Mouse (Mus musculus) spleen, adult 2 months (tissue): ENCODE results near the gene Erv3. TPM values are rescaled to one million over a fixed set of nuclear protein-coding genes. Genes with fewer than 3 reads are reported as not detected.

Experiments used
- DNase-seq, 2 experiments: peaks; one replicate each; pipeline versions ENCODE4 v3.0.0 to v3.0.0-alpha.2; 2012 to 2021; ENCODE audit warnings: low spot score in 2 of 2, low read depth in 1 of 2
- H3K27ac ChIP-seq: fragments of 200-500 bp; 2 replicates; pipeline ENCODE4 v1.5.1; 2012; ENCODE audit warnings: low read length, inconsistent platforms; ENCODE audit not compliant: insufficient read depth
- H3K27me3 ChIP-seq: fragments of 200-500 bp; 2 replicates; pipeline ENCODE4 v1.6.1; 2012; ENCODE audit warnings: mild to moderate bottlenecking, moderate library complexity, low read length, inconsistent platforms; ENCODE audit not compliant: control insufficient read depth, insufficient read depth
- H3K36me3 ChIP-seq: fragments of 200-500 bp; 2 replicates; pipeline ENCODE4 v1.6.1; 2012; ENCODE audit warnings: mild to moderate bottlenecking, low read length, inconsistent platforms; ENCODE audit not compliant: control insufficient read depth, insufficient read depth
- H3K4me1 ChIP-seq: fragments of 200-500 bp; 2 replicates; pipeline ENCODE4 v1.6.1; 2011; ENCODE audit warnings: inconsistent platforms; ENCODE audit not compliant: control insufficient read depth, insufficient read depth, insufficient read length
- H3K4me3 ChIP-seq: fragments of 200-500 bp; 2 replicates; pipeline ENCODE4 v1.5.1; 2011; ENCODE audit warnings: mild to moderate bottlenecking, inconsistent platforms; ENCODE audit not compliant: insufficient read depth, insufficient read length; ENCODE audit errors: extremely low read depth
- CTCF ChIP-seq: fragments of 200-500 bp; IDR thresholded peaks from 2 replicates; pipeline ENCODE4 v1.5.1; 2011; ENCODE audit warnings: mild to moderate bottlenecking, inconsistent platforms; ENCODE audit not compliant: insufficient read depth, insufficient read length, insufficient replicate concordance; ENCODE audit errors: extremely low read depth
- POLR2A ChIP-seq: fragments of 200-500 bp; IDR thresholded peaks from 2 replicates; pipeline ENCODE4 v1.6.1; 2011; ENCODE audit warnings: low read depth, low read length, inconsistent platforms
- WGBS: fragments of 180-500 bp; shearing (Covaris S2); methylation state at CpG from one replicate; pipeline ENCODE4 v1.1.7; 2018; 5-methylcytosine and 5-hydroxymethylcytosine counted together
- polyA plus RNA-seq: library from polyadenylated mRNA; depleted of rRNA; stranded (reverse); fragments of >200 nt; gene quantifications from 2 replicates; pipeline ENCODE4 v1.2.3, GENCODE M21; 2012; rRNA removed

The Erv3 gene
- not detected in 2 replicates for polyA plus RNA-seq

GRCm38 (mm10) chr2:131859721-131860120, at the start of gene Erv3:
TSS of gene Erv3 (minus strand) at chr2:131859747.
- Histone ChIP-seq H3K27me3 (no peaks in the 10 kb centered on the region), H3K27ac (no peak within 1 kb of the TSS), H3K36me3 (no peaks in the 10 kb centered on the region), H3K4me1 (no peaks in the 10 kb centered on the region), H3K4me3 (no peak within 1 kb of the TSS)
- no peak for DNase-seq
- 81% methylated on average over 5 of the region's 5 CpGs for WGBS
- TF ChIP-seq POLR2A (no peak), CTCF (no peak)

GRCm38 (mm10) chr2:131908906-131909305, 49.4 kb upstream of the Erv3 start:
- no peak for TF ChIP-seq POLR2A
- TF ChIP-seq CTCF: no peak
- no peaks in the 10 kb centered on the region for H3K4me1 ChIP-seq
- no peak overlapping the region for H3K27ac ChIP-seq
- H3K4me3 ChIP-seq: no peak overlapping the region
- 95% methylated on average over 1 of the region's 1 CpGs for WGBS
- no peak for DNase-seq
- no peaks in the 10 kb centered on the region for H3K27me3 ChIP-seq
- H3K36me3 ChIP-seq: no peaks in the 10 kb centered on the region

GRCm38 (mm10) chr2:131908351-131908861, 48.9 kb upstream of the Erv3 start:
- no peak overlapping the region for H3K4me3 ChIP-seq
- TF ChIP-seq POLR2A (no peak), CTCF (no peak)
- no peaks in the 10 kb centered on the region for H3K27me3 ChIP-seq
- no peak overlapping the region for H3K27ac ChIP-seq
- no peak for DNase-seq
- no peaks in the 10 kb centered on the region for H3K4me1 ChIP-seq
- no peaks in the 10 kb centered on the region for H3K36me3 ChIP-seq
- WGBS: 96% methylated on average over 7 of the region's 7 CpGs

GRCm38 (mm10) chr2:131907311-131907710, 47.8 kb upstream of the Erv3 start:
- Histone ChIP-seq H3K36me3 (no peaks in the 10 kb centered on the region), H3K27ac (no peak overlapping the region), H3K27me3 (no peaks in the 10 kb centered on the region), H3K4me3 (no peak overlapping the region), H3K4me1 (no peaks in the 10 kb centered on the region)
- TF ChIP-seq CTCF: no peak
- WGBS: 86% methylated on average over 5 of the region's 5 CpGs
- DNase-seq: no peak

- Histone ChIP-seq H3K36me3 (no peaks in the 10 kb centered on the region), H3K27me3 (no peaks in the 10 kb centered on the region), H3K27ac (no peak overlapping the region), H3K4me3 (no peak overlapping the region), H3K4me1 (no peaks in the 10 kb centered on the region)
- 90% methylated on average over 1 of the region's 1 CpGs for WGBS
- no peak for DNase-seq
- TF ChIP-seq CTCF (no peak), POLR2A (no peak)
Measured at GRCm38 (mm10) chr2:131906846-131907245, 47.3 kb upstream of the Erv3 start.

- DNase-seq: no peak
- Histone ChIP-seq H3K36me3 (no peaks in the 10 kb centered on the region), H3K27me3 (no peaks in the 10 kb centered on the region), H3K27ac (no peak overlapping the region), H3K4me1 (no peaks in the 10 kb centered on the region), H3K4me3 (no peak overlapping the region)
- no peak for TF ChIP-seq CTCF
- TF ChIP-seq POLR2A: no peak
- 94% methylated on average over 3 of the region's 3 CpGs for WGBS
Measured at GRCm38 (mm10) chr2:131906266-131906665, 46.7 kb upstream of the Erv3 start.

- Histone ChIP-seq H3K36me3 (no peaks in the 10 kb centered on the region), H3K27ac (no peak overlapping the region), H3K4me1 (no peaks in the 10 kb centered on the region), H3K27me3 (no peaks in the 10 kb centered on the region), H3K4me3 (no peak overlapping the region)
- no peak for TF ChIP-seq POLR2A
- TF ChIP-seq CTCF: no peak
- WGBS: 55% methylated on average over 6 of the region's 6 CpGs
- no peak for DNase-seq
Measured at GRCm38 (mm10) chr2:131905776-131906175, 46.2 kb upstream of the Erv3 start.
